Mouse (Mus musculus) brain, embryonic 14.5 days (tissue): Measurements from ENCODE around the gene 9830107B12Rik. TPM values are rescaled to one million over a fixed set of nuclear protein-coding genes. Genes with fewer than 3 reads are reported as not detected.
"Not testable (repeated sequence)": the region's sequence is repeated elsewhere in the genome, so short reads cannot be mapped to it uniquely, and the experiment has no call there.

ENCODE experiments used
- DNase-seq: peaks from one replicate; pipeline ENCODE4 v3.0.0-alpha.2; 2011; ENCODE audit warnings: low read depth
- CTCF ChIP-seq: fragments of 200-500 bp; IDR thresholded peaks from 2 replicates; pipeline ENCODE4 v1.5.1; 2012; ENCODE audit warnings: inconsistent platforms, mild to moderate bottlenecking, moderate library complexity, borderline replicate concordance; ENCODE audit not compliant: insufficient read depth, insufficient read length; ENCODE audit errors: extremely low read depth
- POLR2A ChIP-seq: fragments of 200-500 bp; IDR thresholded peaks from 2 replicates; pipeline ENCODE4 v1.6.1; 2012; ENCODE audit warnings: mild to moderate bottlenecking, inconsistent platforms, borderline replicate concordance; ENCODE audit not compliant: poor library complexity, insufficient read depth, insufficient read length, severe bottlenecking; ENCODE audit errors: extremely low read depth
- polyA plus RNA-seq: library from polyadenylated mRNA; depleted of rRNA; stranded (reverse); fragments of >200 nt; gene quantifications from 2 replicates; pipeline ENCODE4 v1.2.3, GENCODE M21; 2012; rRNA removed

The 9830107B12Rik gene
- polyA plus RNA-seq, result not detected in 2 replicates

DNA sequence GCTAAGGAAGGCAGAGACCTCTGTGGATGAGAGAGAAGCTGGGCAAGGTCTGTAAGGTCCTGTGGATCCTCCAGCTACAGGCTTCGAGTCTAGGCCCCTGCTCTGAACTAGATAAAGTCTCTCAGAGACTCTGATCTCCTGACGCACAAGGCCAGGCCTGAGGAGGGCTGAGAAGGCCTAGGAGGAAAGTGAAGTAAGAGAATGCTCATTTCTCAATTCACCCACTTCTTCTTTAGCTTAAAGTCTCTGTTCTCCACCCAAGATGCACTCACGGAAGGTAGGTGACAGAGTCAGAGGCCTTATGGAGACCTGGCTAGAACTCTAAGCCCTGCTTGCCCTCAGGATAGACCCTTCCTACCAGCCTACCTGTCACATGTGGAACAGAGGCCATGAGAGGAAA, at the start of gene 9830107B12Rik:
9830107B12Rik (minus strand) TSS at position 149 of the 400 bp plus-strand sequence.
- DNase-seq, result no peak
- TF ChIP-seq POLR2A, result no peak
- TF ChIP-seq CTCF, result no peak

- no peak for DNase-seq
- TF ChIP-seq POLR2A (no peak), CTCF (no peak)
Observed at GRCm38 (mm10) chr17:48192366-48192765, 46.3 kb upstream of the 9830107B12Rik start.

DNA sequence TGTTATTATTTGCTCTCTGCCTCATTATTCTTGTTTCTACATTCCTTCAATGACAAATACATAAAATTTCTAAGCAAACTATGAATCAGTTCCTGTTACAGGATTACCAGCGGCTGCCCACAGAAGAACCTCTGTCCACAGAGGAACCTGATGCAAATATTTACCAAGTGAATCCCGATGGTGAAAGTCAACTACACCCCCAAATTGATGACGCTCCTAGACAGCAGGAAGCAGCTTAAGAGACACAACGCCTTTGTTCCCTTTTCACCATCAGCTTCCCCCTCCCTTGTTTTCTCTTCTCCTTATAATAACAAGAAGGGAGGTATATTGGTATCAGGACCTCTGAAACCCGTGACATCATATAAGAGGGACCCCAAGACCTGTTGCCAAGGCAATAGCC, 39.2 kb upstream of the 9830107B12Rik start:
- DNase-seq, result no peak
- no peak for TF ChIP-seq CTCF
- TF ChIP-seq POLR2A, result no peak

GRCm38 (mm10) chr17:48167103-48167502, 21.0 kb upstream of the 9830107B12Rik start, which contains the start of gene A530064D06Rik:
Gene A530064D06Rik, minus strand, starts transcription at chr17:48167275.
- not testable (repeated sequence) for DNase-seq

GRCm38 (mm10) chr17:48157382-48158076, 11.5 kb upstream of the 9830107B12Rik start:
- no peak for DNase-seq
- TF ChIP-seq CTCF (no peak), POLR2A (no peak)

DNA sequence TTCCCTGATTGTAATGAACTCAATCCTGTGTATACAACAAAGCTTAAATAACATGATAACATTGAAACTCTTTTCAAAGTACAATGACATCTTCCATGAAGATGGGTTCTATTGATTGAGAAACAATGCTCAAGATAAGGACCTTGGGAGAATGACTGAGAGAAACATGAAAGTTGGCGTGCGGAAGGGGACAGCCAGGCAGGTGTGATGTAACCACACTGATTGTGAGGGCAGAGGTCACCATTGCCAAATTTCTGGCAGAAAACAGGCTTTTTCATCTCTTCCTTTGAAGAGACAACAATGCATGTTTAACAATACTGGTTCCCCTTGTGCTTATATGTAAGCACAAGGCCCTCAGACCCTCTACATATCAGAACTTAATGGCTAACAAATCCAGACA, 13.3 kb downstream of the 9830107B12Rik start:
- no peak for TF ChIP-seq CTCF
- TF ChIP-seq POLR2A, result no peak
- no peak for DNase-seq

GRCm38 (mm10) chr17:48120456-48120855, 25.6 kb downstream of the 9830107B12Rik start:
- DNase-seq, result no peak
- TF ChIP-seq POLR2A (no peak), CTCF (no peak)

- peak; percentile 81 for DNase-seq
- TF ChIP-seq POLR2A, result no peak
- TF ChIP-seq CTCF, result peak; percentile 93
Observed at GRCm38 (mm10) chr17:48119656-48120055, 26.4 kb downstream of the 9830107B12Rik start.

DNA sequence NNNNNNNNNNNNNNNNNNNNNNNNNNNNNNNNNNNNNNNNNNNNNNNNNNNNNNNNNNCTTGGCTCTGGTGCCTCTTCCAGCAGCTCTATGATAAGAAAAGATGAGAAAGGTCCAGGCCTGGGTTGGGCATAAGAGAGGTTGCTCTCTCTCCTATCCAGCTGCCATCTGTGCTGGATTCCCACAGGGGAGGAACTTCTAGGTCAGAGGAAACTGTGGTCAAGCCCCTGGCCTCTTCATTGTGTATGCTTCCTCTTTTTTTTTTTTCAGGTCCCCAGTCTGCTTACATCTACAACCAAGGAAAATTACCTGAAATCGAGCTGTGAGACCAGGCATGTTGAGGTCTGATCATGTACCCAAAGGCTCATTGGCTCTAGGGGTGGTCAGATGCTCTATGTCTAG, 27.5 kb downstream of the 9830107B12Rik start:
- DNase-seq, result no peak
- TF ChIP-seq CTCF (no peak), POLR2A (no peak)

DNA sequence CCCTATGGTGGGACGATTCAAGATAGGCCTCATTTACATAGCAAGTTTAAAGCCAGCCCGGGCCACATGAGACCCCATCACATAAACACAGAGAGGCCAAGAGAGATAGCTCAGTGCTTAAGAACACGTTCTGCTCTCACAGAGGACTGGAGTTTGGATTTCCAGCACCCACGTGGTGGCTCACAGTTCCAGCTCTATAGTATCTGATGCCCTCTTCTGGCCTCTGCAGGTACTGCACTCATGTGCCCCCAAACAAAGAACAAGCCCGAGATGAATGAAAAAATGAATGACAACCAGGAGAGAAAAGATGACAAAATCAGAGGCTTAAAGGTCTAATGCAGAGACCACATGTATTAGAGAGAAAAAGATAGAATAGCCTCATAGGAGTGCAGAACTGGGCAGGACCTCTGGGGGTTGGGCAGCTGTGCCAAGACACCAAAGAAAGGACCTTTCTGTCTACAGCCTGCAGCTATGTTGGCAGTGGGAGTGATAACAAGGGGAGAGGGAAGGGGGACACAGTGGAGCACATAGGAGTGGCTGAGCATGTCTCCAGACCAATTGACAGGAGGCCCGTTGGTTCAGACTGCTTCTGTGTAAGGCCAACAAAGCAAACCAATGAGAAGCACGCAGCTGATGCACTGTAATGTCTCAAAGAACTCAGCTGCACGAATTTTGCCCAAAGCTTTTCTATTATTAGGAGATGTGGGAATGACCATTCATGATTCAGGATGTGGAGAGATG, 35.4 kb downstream of the 9830107B12Rik start:
- DNase-seq, result peak; percentile 36
- TF ChIP-seq CTCF, result peak; percentile 58; the same call in 1 of the 2 replicates
- no peak for TF ChIP-seq POLR2A

- no peak for DNase-seq
- TF ChIP-seq CTCF (no peak), POLR2A (no peak)
Observed at GRCm38 (mm10) chr17:48108520-48108919, 37.5 kb downstream of the 9830107B12Rik start.

DNA sequence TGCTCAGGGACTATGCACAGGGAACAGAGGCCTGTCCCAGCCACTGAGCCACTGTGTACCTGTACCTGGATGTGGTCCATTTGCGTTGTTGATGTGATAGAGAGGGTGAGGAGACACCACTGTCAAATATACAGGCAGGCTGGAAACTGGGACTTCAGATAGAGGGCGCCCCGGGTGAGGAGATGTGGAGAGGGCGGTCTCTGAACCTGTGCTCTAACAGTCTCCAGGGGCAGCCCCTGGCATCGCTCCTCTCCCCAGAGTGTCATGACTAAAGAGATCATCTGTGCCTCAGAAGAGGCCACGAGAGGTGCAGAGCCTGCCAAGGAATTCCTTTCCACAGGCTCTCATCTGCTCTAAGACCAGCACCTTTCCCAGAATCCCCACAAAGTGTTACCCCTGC, 38.2 kb downstream of the 9830107B12Rik start:
- DNase-seq, result no peak
- TF ChIP-seq CTCF (no peak), POLR2A (no peak)

DNA sequence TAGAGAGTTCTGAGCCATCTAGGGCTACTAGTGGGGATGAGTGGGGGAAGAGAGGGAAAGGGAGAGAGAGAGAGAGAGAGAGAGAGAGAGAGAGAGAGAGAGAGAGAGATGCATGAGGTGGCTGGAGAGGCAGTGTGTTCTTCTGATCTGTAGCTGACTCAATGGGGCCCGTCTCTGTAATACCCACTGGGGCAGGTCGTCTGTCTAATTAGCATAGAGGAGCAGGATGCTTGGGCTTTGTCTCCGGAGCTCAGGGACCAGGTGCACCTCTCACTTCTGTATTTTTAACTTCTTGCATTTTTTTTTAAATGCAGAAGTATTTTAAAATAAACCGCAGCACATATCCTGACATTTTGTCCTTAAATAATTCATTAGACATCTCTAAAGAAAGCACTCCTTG, 38.7 kb downstream of the 9830107B12Rik start:
- no peak for DNase-seq
- TF ChIP-seq CTCF, result no peak
- TF ChIP-seq POLR2A, result no peak
